ENCODE assay signal across 17 mouse cellular contexts in the genomic region with DNA sequence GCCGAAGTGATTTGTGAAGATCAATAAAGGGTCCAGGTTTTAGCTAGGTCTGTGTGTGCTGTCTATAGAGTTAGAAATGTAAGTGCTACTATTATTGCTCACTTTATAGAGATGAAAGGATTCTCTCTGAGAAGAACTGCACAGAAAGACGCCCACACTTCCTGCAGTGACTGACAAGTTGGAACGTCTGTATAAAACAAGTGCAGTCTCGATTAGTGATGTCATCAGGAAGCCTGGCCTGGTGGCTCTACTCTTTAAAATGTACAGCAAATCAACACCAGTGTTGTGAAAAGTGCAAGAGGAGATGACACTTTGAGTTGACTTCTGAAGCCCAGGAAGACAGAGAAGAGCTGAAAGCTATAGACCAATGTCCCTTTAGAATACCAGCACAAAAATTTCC.
DNase-seq lines count a peak whose midpoint lies in the region; TF ChIP-seq lines count a peak whose summit lies in the region.
"Had no signal": no experiment of that assay in that cellular context is flagged by ENCODE, and none has a peak within 500 bp of the region (broad histone marks: within the 10 kb centered on the region; RNA-seq: fewer than 3 reads in every experiment).

No protein-coding gene starts in this region.

- no peak overlapping the region for H3K4me3 ChIP-seq in layer of hippocampus, adult 2 months
- H3K4me3 ChIP-seq in MEL (ENCODE audit: control insufficient read depth in 1 of 2, insufficient read depth in 1 of 2, low read depth in 2 of 2, low read length in 2 of 2) = no peak overlapping the region
- H3K4me3 ChIP-seq: embryonic facial prominence, embryonic 13.5 days; hindbrain, embryonic 10.5 days; limb, embryonic 15.5 days; midbrain, embryonic 13.5 days had no signal

- TF ChIP-seq RAD21 in MEL (IDR thresholded peaks at IDR 0.05; ENCODE audit: low read depth, low read length) = no peak

- H3K36me3 ChIP-seq in MEL (ENCODE audit: control insufficient read depth in 1 of 2, insufficient read depth in 2 of 2, low read length in 2 of 2) = peaks cover 0 to 4% of the 10 kb centered on the region in 2 experiments; a peak in 3 of 4 replicates

- no peak overlapping the region for H3K9ac ChIP-seq in MEL (ENCODE audit: control insufficient read depth, low read depth, low read length, poor library complexity, severe bottlenecking)
- H3K9ac ChIP-seq: embryonic facial prominence, embryonic 13.5 days; limb, embryonic 15.5 days; midbrain, embryonic 13.5 days had no signal

- H3K79me2 ChIP-seq in MEL (ENCODE audit: control insufficient read depth, insufficient read depth, low read length, poor library complexity) = no peaks in the 10 kb centered on the region

- H3K4me1 ChIP-seq in MEL (ENCODE audit: control insufficient read depth in 1 of 2, insufficient read depth in 2 of 2, low read length in 2 of 2) = peaks cover under 1 to 4% of the 10 kb centered on the region in 2 experiments; a peak in 3 of 4 replicates
- H3K4me1 ChIP-seq: embryonic facial prominence, embryonic 13.5 days; hindbrain, embryonic 10.5 days; limb, embryonic 15.5 days; midbrain, embryonic 13.5 days had no signal

- TF ChIP-seq EP300 in MEL (IDR thresholded peaks at IDR 0.05; ENCODE audit: low read depth in 1 of 2, low read length in 2 of 2) = no peak

- H3K27ac ChIP-seq in layer of hippocampus, adult 2 months = peak overlapping the region; percentile 55; the same call in 1 of the 2 replicates
- no peak overlapping the region for H3K27ac ChIP-seq in MEL (ENCODE audit: control insufficient read depth, low read depth, low read length)
- H3K27ac ChIP-seq: embryonic facial prominence, embryonic 13.5 days; hindbrain, embryonic 10.5 days; limb, embryonic 15.5 days; macrophage; midbrain, embryonic 13.5 days had no signal

- TF ChIP-seq POLR2A in MEL (IDR thresholded peaks at IDR 0.05; ENCODE audit: control insufficient read depth in 1 of 2, insufficient read depth in 1 of 2, low read depth in 1 of 2, low read length in 2 of 2, poor library complexity in 1 of 2) = no peak

- peak in 1 of 2 experiments; percentile 58 for DNase-seq in layer of hippocampus, adult 2 months (ENCODE audit: low spot score in 2 of 2)
- DNase-seq in layer of hippocampus, adult 9-10 months (ENCODE audit: low spot score) = no peak
- peak; percentile 20 for DNase-seq in MEL (ENCODE audit: low read depth, low spot score)
- peak; percentile 80 for DNase-seq in naive thymus-derived CD4-positive, alpha-beta T cell, adult 2 months (ENCODE audit: low read depth)
- DNase-seq in thymus, postnatal 4 days = peak; percentile 21
- DNase-seq in kidney, adult 9 months = no peak
- no peak for DNase-seq in lung, postnatal 25 days (ENCODE audit: low spot score)
- DNase-seq: cerebellum, adult 11 months; kidney, postnatal 36 days; lung, adult 18-20 months; right cerebral cortex, postnatal 4 days had no signal

- no peaks in the 10 kb centered on the region for H3K27me3 ChIP-seq in MEL (ENCODE audit: control insufficient read depth in 1 of 2, insufficient read depth in 2 of 2, low read length in 2 of 2)
- H3K27me3 ChIP-seq: CH12.LX; embryonic facial prominence, embryonic 13.5 days; limb, embryonic 15.5 days; midbrain, embryonic 13.5 days had no signal

- TF ChIP-seq CTCF in layer of hippocampus, adult 2 months (conservative IDR thresholded peaks at IDR 0.05) = no peak
- TF ChIP-seq CTCF in MEL (IDR thresholded peaks at IDR 0.05 in 2 of 3, conservative IDR thresholded peaks at IDR 0.05 in 1 of 3; ENCODE audit: control insufficient read depth in 1 of 3, insufficient read depth in 1 of 3, low read depth in 2 of 3, low read length in 3 of 3, poor library complexity in 1 of 3, severe bottlenecking in 1 of 3) = no peak

- H3K9me3 ChIP-seq in MEL (replicated peaks; ENCODE audit: insufficient read depth, low read length) = no peaks in the 10 kb centered on the region
- H3K9me3 ChIP-seq: embryonic facial prominence, embryonic 13.5 days; limb, embryonic 15.5 days; midbrain, embryonic 13.5 days had no signal

TF ChIP-seq in MEL, 35 proteins besides CTCF, POLR2A, EP300 and RAD21:
- TF ChIP-seq MXI1 (IDR thresholded peaks at IDR 0.05; ENCODE audit: low read depth, low read length) = no peak
- TF ChIP-seq ZNF384 (IDR thresholded peaks at IDR 0.05; ENCODE audit: low read depth, low read length) = no peak
- no peak for TF ChIP-seq RCOR1 (IDR thresholded peaks at IDR 0.05; ENCODE audit: low read depth, low read length)
- no peak for TF ChIP-seq POLR2AphosphoS5 (IDR thresholded peaks at IDR 0.05; ENCODE audit: borderline replicate concordance, low read depth, low read length)
- no peak for TF ChIP-seq MAX (IDR thresholded peaks at IDR 0.05; ENCODE audit: low read length)
- no peak for TF ChIP-seq TCF12 (IDR thresholded peaks at IDR 0.05; ENCODE audit: low read depth, low read length)
- TF ChIP-seq USF1 (IDR thresholded peaks at IDR 0.05; ENCODE audit: low read depth, low read length) = no peak

Comparison
In these comparisons a context has a peak if more than half of its experiments do, and no peak if none do; other contexts are left out.
1. DNase-seq: peak in MEL (single experiment), naive thymus-derived CD4-positive, alpha-beta T cell, adult 2 months (single experiment) and thymus, postnatal 4 days (single experiment); none in layer of hippocampus, adult 9-10 months (single experiment), kidney, adult 9 months (single experiment) and lung, postnatal 25 days (single experiment).